Mouse (Mus musculus) left cerebral cortex, postnatal 36 days (tissue): ENCODE results near the gene Fgfr2. TPM values are rescaled to one million over a fixed set of nuclear protein-coding genes. Genes with fewer than 3 reads are reported as not detected.

Experiments
- DNase-seq, 2 experiments: peaks; one replicate each; pipeline ENCODE4 v3.0.0; 2021 to 2022; ENCODE audit warnings: low spot score in 2 of 2, mixed read lengths in 1 of 2
- intact Hi-C: fragments of 180-260 bp; cut with DNase I; formaldehyde crosslinking; loops from one replicate; pipeline ENCODE4 v1.15.1; 2025
- total RNA-seq, 2 experiments: library from RNA; stranded (reverse); gene quantifications; 2 replicates each; pipeline ENCODE4 v1.2.3; 2021

The Fgfr2 gene
- total RNA-seq, 2 experiments from 2014 or later = 41.6 to 46.6 TPM

- intact Hi-C loops = no loop called here
These were observed 1243.0 kb downstream of the Fgfr2 start for GRCm38 (mm10) chr7:131880150-131880549.

GRCm38 (mm10) chr7:131878846-131879245, 1244.3 kb downstream of the Fgfr2 start:
- intact Hi-C loops = no loop called here
- DNase-seq = no peak

More at GRCm38 (mm10) chr7:131880150-131880549, 1243.0 kb downstream of the Fgfr2 start:
- no peak for DNase-seq

DNA sequence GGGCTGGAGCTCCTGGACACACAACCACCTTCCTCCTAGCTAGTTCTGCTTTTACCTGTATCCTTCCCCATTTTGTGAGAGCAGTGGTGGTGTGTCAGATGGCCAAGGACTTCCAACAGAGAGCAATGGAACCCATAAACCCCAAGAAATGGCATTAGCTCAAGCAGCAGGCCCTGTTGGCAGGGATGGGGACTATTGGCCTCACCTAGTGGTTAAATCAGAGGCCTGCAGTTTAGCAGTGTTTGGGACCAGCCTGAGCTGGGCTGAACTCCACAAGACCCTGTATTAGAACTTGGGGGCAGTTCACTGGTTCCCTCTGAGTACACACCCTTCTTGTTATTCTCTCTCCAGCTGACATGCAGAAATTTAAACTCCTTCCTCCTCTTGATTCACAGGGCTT, 1262.0 kb downstream of the Fgfr2 start:
- intact Hi-C loops = no loop called here

GRCm38 (mm10) chr7:131855641-131856040, 1267.5 kb downstream of the Fgfr2 start:
- intact Hi-C loops = loop anchor here (1.0 to 10.0 kb wide), 2 partner anchors 37 to 171 kb away; no protein-coding TSS in a partner anchor
- peak; percentile 12 to 40 for DNase-seq

More for the DNA sequence above, 1262.0 kb downstream of the Fgfr2 start:
- DNase-seq = no peak

DNA sequence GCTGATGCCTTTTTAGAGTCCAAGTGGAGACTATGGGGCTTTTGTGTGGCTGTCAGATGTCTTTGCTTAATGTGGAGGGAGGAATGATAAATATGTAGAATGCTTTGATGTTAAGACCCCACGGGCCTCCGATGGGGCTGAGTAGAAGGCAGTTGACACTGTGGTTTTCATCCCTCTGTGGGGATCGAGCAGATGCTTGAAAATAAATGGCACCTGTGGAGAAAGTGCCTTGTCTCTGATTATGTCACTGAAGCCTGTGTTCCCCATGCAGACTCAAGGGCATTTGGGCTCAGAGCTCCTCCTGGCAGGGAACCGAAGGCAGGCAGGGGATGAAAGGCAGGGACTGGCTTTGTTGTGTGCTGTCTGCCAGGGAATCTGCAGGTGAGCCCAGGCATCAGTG, 1272.6 kb downstream of the Fgfr2 start:
- no peak for DNase-seq
- intact Hi-C loops = loop anchor here (10.0 kb wide), 1 partner anchor 166 kb away; no protein-coding TSS in a partner anchor

DNA sequence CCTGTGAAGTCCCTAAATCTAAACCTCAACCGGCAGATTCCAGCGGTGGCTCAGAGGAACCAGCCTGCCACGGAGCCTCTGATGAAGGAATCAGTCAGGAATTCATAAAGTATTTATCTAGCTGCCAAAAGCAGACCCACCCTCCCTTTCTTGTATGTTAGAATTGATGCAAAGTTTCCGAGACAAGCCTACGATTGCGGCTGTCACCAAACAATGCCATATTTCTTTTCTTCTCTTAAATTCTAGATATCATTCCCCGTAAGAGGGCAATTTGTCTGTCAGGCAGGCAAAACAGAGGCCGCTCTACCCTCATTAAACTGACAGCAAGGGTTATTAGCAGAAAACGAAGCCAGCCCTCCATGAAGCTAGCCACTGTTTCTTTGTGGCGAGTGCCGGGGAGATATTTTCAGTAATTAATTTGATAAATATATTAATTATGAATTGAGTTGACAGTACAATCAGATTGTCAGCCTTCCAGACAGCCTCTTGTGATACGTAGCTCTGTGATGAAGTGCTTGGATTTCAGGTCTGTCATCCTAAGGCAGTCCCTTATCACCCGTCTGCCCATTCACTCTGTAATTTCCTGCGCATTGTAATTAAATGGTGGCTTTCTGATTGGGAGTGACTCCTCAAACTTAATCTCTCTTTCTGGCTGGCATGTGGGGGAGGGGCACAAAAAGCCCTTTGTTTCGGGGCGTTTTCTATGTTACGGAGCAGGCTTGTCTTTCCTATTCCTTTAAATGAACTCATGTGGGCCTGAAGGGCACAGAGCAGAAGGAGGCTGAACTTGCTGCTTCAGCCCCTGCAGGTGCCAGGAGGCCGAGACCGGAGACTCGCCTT, 1276.9 kb downstream of the Fgfr2 start:
- intact Hi-C loops = no loop called here
- no peak for DNase-seq

- DNase-seq = no peak
- intact Hi-C loops = no loop called here
These were observed 1292.9 kb downstream of the Fgfr2 start for GRCm38 (mm10) chr7:131830261-131830660.

DNA sequence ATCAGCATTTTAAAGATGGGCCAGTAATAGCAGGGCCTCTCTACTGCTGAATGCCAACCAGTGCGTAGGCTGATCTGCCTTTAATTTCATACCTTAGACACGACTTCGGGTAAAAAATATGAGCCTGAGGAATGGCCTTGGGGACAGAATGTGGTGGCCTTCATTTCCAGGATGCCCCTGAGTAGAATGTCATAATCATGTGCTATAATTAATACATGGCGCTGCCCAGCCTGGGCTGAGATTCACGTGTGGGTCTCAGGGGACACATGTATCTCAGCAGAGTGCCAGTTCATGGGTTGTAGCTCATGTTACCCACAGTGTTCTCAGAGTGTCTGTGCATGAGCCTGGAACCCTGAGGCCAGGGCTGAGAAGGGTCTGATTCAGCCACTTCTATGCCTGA, 1296.3 kb downstream of the Fgfr2 start:
- intact Hi-C loops = no loop called here
- no peak for DNase-seq

GRCm38 (mm10) chr7:131817976-131818375, 1305.2 kb downstream of the Fgfr2 start:
- intact Hi-C loops = loop anchor here (1.0 kb wide), 1 partner anchor 37 kb away; no protein-coding TSS in a partner anchor
- DNase-seq = peak; percentile 50 to 58

DNA sequence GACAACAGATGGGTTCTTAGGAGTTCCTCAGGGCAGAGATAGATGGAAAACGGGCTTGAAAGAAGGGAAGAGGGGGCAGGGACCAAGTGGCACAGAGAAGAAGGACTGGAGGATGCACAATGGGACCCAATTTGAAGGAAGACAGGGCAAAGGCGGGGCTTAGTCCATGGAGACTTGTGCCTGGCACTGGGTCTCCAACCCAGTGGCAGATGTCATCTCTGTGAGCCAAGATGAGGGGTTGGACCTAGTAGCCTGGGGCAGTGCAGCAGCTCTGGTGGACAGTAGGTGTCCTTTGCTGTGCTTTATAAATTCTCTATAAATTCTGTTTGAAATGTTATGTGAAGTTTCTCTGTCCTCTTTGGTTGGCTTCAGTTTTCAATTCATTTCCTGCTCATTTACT, 1306.5 kb downstream of the Fgfr2 start:
- DNase-seq = no peak
- intact Hi-C loops = no loop called here

DNA sequence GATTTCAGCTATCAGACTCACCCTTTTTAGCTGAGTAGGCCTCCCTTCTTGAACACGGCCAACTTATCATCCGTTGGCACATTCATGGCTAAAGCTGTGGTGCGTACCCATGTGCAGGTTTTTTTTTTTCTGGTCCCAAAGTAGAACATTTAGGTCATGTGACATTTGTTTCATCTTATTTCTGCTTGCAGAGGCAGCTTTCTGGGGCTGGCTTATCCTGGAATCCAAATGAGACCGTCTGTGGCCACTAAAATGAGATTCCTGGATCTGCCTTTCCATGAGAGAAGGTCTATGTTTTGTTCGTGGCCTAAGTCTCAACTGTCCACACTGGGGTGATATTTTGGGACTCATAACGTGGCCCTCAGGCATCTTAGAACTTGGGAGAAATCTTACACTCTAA, 1311.0 kb downstream of the Fgfr2 start:
- intact Hi-C loops = no loop called here
- peak in 1 of 2 experiments; percentile 10 for DNase-seq

- intact Hi-C loops = no loop called here
These were observed 1312.2 kb downstream of the Fgfr2 start for GRCm38 (mm10) chr7:131810916-131811315.

DNA sequence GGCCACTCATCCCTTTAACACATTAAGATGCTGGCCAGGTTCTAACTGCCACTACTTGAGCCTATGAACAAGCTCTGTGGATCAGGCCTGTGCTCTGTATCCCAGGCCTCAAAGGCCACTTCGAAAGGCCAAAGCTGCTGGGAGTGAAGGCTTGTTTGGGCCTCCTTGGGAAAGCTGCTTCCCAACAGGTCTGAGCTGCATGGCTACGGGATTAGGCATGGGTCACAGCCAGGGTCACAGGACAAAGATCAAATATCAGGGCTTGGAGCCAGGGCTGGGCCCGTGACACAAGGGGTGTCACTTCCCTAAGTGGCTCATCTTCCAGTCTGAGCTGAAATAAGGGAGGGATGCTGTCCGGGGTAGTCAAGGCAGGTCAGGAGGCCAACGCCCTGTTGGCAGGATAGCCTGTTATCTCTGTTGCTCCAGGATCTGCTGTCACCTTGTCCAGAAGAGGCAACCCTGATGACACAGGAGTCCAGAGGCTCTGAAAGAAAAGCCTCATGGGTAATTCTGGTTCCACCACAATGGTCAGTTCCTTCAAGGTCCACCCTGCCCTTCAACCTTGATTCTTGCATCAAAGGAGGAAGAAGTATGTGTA, 1313.5 kb downstream of the Fgfr2 start:
- intact Hi-C loops = no loop called here
- no peak for DNase-seq

More at GRCm38 (mm10) chr7:131810916-131811315, 1312.2 kb downstream of the Fgfr2 start:
- DNase-seq = no peak

DNA sequence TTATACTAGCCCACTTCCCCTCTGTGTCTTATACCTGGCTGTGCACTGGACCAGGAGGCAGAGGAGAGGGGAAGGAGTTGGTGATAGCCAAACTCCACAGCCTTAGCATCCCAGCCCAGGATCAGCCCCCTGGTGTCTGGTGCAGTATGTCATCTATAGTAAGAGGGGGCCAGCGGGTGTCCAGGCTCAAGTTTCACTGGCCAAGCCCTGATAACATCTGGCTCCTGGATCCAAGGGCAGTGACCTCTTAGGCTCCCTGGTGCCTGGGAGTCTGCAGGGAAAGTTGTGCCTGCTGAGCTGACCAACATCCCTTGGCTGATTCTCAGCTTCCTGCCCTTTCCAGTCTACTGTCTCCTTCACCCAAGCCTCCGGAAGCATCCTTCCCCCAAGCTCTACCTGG, 1315.9 kb downstream of the Fgfr2 start:
- DNase-seq = no peak
- intact Hi-C loops = no loop called here

GRCm38 (mm10) chr7:131805525-131806202, 1317.5 kb downstream of the Fgfr2 start:
- no peak for DNase-seq
- intact Hi-C loops = no loop called here

DNA sequence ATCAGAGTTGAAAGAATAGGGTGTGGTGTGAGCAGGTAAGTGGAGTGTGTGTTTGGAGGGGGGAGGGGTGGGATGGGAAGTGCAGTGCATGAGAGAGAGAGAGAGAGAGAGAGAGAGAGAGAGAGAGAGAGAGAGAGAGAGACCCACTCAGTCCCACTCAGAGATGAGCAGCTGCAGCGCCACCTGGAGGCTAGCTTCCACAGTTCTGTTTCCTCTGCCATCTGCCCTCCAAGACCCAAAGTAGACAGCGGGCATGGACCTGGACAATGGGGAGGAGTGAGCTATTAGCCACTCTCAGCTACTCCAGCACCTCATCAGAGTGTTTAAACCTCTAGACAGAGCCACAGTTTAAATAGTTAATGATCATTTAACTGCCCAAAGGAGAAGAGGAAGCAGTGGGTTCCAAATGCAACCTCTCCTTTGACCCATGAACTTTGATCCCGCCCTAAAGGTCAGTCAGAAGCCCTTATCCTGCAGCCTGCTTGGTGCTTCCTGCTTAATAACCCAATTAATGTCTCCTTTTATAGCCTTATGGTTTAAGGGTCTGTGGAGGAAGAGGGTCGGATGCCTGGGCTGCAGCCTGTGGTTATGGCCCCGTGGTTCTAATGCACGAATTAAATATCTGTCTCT, 1322.6 kb downstream of the Fgfr2 start:
- intact Hi-C loops = no loop called here
- DNase-seq = no peak

DNA sequence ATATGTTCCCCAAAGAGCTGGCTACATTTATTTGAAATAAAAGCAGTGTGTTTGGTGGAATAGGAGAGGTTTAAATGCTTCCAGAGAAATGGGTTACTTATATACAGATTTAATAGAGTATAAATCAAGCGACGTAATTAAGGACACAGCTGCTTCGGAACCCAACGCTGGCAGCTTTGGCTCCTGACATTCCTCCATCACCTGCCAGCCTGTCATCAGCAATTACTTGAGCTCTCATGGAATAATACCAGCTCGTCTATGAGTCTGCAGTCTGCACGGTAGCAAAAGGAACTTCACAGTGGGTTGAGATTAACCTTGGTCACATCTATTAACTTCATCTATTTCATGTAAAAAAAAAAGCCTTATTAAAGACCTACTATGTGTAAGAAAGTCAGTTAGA, 1326.0 kb downstream of the Fgfr2 start:
- intact Hi-C loops = no loop called here

GRCm38 (mm10) chr7:131788595-131789206, 1334.4 kb downstream of the Fgfr2 start:
- intact Hi-C loops = no loop called here
- no peak for DNase-seq

More for the DNA sequence above, 1326.0 kb downstream of the Fgfr2 start:
- DNase-seq = no peak

DNA sequence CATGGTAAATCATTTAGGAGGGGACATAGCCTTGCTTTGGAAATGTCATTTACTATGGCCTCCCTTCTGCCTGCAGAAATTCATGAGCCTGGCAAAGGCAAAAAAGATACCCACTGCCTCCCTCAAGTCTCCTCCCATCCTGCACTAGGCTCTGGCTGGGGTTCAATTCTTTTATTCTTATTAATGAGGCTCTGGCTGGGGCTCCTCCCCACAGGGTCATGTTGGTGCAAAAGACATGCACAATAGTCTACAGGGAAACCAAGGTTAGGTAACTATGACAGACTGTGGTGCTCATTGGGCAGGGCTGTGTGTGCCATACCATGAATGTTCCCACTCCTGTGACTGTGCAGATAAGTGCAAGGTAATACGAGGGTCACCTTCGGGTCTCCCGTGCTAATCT, 1337.4 kb downstream of the Fgfr2 start:
- no peak for DNase-seq
- intact Hi-C loops = no loop called here
